Mouse (Mus musculus): Measurements from ENCODE around the gene C1ql3. TPM values are rescaled to one million over a fixed set of nuclear protein-coding genes. Genes with fewer than 3 reads are reported as not detected.

Gene C1ql3
- not detected in 2 replicates for total RNA-seq (2014; fragmentation: Nextera tagmentation)
- not detected in 2 replicates for total RNA-seq (2017)

DNA sequence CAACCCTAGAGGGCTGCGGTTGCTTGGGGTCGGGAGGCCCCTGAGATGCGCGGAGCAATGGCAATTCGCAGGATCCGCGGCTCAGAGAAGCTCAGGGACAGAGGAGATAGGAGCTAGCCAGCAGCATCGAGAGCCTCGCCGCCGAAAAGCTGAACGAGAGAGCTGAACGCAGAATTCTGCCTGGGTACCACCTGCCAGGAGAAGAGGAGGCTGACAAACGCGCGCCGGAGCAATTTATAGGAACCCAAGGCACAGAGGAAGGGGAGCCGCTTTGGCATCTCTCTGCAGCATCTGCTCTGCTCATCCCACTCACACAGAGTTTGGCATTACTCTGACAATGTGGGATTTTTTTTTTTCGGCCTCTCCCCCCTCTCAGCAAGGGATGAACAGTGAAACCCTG is at the start of gene C1ql3:
Gene C1ql3, minus strand, starts transcription at position 335 of the 400 bp plus-strand sequence.
- no peak for ATAC-seq (replicated peaks; ENCODE audit: low FRiP score, low TSS enrichment, poor library complexity, severe bottlenecking)

DNA sequence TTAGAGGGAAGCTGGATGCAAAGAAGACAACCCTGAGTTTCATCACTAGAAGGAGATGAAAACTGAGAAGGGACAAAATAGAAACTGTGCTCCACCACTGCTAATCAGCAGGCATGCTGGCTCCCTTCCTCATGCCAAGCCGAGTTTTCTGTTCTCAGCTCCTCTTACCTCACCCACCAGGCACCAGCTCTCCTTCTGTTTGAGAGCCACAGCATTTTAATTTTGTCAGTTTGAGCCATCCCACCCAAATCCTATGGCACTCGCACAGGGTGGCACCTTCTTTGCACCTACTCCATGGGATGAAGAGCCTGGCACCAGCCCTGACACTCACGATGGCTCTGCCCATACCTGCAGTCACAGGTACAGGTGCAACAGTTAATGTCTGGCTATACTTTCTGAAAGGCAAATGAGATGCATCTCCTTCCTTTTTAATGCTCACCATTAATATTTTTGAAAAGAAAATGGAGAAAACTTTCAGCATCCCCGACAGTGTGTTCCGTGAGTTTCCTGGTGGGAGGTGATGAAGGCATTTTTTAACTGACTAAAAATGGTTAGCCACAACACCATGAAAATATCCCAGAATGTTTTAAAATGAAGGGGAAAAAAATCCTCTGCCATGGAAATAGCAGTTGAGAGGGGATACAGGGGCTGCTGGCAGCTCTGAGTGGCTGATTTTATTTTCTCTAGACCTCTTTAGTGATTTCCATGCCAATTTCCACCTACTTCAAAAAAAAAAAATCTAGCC is 49.0 kb upstream of the C1ql3 start:
- ATAC-seq (replicated peaks; ENCODE audit: low FRiP score, low TSS enrichment, poor library complexity, severe bottlenecking) = no peak

DNA sequence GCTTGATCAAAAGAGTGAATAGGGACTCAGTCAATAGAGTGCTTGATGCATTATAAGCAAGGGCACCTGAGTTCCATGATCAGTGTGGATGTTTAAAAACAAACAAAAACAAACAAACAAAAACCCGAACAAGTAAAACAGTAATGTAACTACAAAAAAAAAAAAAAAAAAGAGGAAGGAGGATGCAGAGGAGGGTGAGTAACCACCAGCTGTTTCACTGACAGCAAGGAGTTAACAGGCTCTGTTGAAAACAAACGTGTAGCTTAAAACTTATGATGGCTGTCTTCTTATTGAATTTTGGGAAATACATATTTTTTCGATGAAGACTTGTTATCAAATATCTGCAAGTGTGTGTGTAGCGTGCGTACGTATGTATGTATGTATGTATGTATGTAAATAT is 37.0 kb upstream of the C1ql3 start:
- no peak for ATAC-seq (replicated peaks; ENCODE audit: low FRiP score, low TSS enrichment, poor library complexity, severe bottlenecking)

DNA sequence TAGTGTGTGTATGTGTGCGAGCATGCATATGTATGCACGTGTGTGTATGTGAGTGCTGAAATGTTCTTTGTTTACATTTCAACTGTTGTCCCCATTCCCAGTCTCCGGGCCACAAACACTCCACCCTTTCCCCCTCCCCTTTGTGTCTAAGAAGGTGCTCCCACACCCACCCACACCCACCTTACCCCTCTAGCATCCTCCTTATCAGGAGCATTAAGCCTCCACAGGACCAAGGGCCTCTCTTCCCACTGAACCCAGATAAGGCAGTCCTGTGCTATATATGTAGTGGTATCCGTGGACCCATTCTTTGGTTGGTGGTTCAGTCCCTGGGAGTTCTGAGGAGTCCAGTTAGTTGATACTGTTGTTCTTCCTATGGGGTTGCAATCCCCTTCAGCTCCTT is 32.9 kb upstream of the C1ql3 start:
- no peak for ATAC-seq (replicated peaks; ENCODE audit: low FRiP score, low TSS enrichment, poor library complexity, severe bottlenecking)

DNA sequence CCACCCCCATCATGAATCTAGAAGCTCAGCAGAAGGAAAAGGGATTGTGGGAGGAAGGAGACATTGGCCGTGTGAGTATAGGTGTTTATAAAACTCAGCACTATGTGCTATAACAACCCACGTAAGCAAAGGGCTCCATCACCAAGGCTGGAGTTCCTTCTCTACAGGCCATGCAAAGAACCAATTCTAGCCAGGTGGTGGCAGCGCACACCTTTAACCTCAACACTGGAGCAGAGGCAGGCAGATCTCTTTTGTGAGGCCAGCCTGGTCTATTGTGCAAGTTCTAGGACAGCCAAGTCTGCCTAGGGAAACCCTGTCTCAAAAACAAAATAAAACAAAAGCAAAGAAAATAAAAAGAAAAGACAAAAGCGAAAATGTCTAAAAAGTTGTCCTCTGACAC is 28.2 kb upstream of the C1ql3 start:
- no peak for ATAC-seq (replicated peaks; ENCODE audit: low FRiP score, low TSS enrichment, poor library complexity, severe bottlenecking)

DNA sequence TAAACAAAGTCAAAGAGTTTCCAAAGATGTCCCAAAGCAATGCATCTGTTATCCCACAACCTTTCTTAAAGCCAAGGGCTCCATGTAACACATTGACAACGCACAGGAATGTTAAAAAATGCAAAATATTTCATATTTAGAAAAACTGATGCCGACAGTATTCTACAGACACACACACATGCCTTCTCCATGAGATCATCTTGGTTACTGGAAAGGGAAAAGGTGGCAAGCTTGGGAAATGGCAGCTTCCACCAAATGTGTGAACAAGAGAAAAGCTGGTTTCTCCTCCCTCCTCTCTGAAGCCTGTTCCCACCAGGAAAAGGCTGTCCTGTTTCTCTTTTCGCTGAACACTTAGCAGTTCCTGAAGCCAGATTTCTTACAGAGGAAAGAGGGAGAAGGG is 27.2 kb upstream of the C1ql3 start:
- ATAC-seq (replicated peaks; ENCODE audit: low FRiP score, low TSS enrichment, poor library complexity, severe bottlenecking) = no peak

DNA sequence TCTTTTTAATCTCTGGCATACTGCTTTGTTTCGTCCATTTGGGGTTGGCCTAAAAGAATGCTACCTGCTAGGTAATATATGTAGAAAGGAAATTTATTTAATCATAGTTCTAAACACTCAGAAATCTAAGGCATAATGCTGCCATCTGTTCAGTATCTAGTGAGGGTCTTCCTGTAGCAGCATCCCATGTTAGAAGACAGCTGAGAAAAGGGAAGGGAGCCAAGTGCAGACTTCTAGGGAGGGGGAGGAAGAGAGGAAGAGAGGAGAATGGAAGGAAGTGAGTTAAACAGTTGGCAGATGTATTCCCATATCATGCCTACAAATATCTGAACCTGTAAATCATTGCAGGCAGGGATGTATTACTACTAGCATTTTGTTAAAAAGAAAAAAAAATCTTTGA is 7.3 kb upstream of the C1ql3 start:
- ATAC-seq (replicated peaks; ENCODE audit: low FRiP score, low TSS enrichment, poor library complexity, severe bottlenecking) = no peak

DNA sequence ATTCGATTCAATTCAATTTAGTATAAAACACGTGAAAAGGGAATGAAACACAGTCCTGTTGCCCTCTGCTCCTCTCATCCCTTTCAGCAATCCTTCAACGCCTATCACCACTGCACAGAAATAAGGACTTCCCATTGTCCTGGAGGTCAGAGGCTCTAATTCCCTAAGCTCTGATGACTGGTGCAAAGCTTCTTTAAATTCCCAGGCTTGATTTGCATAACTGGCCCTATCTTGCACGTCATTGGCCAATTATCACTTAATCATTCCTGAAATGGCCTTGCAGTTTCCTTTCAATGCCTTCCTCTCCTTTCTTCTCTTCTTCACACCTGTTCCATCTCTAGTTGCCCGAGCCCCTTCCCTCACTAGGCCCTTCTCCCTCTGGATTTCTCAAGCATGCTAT is 6.8 kb upstream of the C1ql3 start:
- no peak for ATAC-seq (replicated peaks; ENCODE audit: low FRiP score, low TSS enrichment, poor library complexity, severe bottlenecking)

DNA sequence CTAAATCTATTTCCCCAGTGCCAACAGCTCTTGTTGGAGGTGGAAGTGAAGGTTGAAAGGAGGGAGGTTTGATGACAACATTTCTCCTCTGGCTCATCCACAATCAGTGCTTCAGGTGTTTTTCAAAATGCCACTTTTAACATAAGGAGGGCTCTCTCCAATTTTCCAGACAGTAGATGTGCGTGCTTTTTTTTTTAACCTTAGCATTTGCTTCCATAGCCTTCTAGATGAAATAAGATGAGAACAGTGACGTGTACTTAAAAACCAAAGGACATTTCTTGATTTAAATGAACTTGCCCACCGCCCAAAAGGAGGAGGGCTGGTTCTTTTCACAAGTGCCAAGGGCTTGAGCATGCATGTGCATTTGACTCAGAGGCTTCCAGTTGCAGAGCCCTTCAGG is 367 bp upstream of the C1ql3 start:
- no peak for ATAC-seq (replicated peaks; ENCODE audit: low FRiP score, low TSS enrichment, poor library complexity, severe bottlenecking)

DNA sequence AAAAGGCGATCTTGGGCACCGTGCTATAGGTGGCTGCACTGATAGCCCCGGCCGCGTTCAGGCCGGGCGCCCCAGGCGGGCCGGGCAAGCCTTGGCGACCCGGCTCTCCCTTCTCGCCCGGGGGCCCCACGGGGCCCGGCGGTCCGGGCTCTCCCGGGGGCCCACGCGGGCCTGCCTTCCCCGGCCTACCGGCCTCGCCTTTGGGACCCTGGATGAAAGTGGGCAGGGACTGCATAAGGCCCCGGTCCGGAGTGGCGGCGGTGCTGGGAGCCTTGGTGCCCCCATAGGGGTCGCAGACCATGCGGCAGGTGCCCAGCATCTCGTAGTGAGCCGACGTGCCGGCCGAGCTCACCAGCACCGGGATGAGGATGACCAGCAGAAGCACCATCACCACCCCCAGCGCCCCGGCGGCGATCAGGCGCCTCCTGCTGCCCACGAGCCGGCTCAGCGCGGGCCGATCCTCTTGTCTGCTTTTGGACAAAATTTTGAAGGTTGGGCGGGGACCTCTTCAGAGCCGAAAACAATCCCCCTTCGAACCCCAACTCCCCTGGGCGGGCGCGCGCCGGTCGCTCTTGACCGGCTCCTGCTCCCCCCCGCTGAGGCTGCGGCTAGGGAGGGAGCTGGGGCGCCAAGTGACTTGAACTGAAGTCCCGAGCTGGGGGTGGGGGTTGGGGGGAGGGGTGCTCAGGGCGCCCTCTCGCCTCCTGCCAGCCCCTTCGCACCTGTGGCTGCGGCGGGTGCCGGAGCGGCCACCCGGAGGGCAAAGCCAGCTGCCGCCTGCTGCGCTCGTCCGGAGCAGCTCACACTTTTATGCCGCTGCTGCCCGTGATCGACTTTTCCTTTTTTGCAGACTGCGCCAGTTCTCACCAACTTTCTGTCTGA is 905 bp downstream of the C1ql3 start:
- no peak for ATAC-seq (replicated peaks; ENCODE audit: low FRiP score, low TSS enrichment, poor library complexity, severe bottlenecking)

DNA sequence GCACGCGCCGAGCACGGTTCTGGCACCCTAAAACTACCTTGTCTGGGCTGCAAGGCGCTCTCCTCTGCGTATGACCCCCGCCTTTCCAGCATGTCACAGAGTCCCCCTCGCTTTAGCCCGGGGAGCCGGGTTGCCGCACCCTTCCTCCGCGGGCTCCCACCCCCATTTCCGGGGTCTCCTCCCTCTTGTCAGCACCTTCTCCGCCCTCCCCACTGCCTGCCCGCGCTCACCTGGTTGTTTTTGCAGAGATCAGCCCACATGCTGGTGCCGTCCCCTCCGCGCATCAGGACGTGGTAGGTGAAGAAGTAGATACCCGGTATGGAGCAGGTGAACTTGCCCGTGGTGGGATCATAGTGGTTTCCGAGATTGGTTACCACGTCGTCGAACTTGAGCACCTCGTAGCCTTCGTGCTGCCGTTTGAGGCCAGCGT is 1.6 kb downstream of the C1ql3 start:
- ATAC-seq (replicated peaks; ENCODE audit: low FRiP score, low TSS enrichment, poor library complexity, severe bottlenecking) = 0 out of 2 replicates have a peak, but pooled peaks have one; percentile 18

DNA sequence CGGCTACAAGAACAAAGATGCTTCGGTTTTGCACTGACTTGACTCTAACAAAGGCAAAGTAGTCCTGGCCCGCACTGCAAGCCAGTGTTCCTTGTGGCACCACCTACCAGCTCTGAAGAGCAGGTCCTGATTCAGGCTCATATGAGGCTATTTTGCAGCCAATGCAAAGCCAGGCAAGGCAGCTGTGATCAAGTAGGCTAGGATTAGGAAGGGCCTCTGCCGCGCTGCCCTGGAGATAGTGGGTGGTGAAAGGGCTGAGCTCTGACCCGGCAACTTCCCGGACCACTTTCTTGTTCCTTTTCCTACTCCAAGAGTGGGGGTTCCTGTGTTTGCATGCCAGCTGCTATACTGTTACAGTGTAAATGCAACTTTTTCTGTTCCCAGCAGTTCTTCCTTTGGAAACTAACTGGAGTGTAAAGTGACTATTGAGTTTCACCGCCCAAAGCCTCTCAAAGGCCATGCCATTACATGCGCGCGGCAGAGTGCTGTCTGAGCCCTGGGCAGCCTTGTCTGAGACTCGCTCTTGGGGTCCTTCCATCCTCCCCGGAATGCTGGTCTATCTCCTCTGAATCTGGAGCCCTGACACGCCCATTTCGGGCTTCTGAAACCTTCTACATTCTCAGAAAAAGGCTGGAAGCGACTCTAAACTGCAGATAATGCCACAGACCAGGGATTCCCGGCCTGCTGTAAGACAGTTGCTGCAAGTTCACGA is 2.2 kb downstream of the C1ql3 start:
- no peak for ATAC-seq (replicated peaks; ENCODE audit: low FRiP score, low TSS enrichment, poor library complexity, severe bottlenecking)

DNA sequence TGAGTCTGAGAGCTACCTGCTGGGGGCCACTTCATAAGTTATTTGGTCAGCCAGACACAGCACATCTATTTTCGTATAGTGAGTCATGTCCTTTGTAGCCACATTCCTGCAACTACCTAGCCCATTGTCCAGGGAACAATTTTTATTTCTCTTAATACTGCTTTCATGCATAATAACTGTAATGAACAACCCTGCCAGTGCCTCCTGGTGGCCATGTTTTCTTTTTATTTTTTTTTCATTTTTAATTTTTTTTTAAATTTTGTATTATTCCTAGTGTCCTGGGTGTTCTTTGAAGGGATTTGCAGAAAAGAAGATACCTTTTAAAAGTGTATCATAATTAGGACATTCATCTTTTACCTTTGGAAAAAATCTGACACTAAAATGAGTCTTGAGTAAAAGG is 3.2 kb downstream of the C1ql3 start:
- ATAC-seq (replicated peaks; ENCODE audit: low FRiP score, low TSS enrichment, poor library complexity, severe bottlenecking) = no peak

DNA sequence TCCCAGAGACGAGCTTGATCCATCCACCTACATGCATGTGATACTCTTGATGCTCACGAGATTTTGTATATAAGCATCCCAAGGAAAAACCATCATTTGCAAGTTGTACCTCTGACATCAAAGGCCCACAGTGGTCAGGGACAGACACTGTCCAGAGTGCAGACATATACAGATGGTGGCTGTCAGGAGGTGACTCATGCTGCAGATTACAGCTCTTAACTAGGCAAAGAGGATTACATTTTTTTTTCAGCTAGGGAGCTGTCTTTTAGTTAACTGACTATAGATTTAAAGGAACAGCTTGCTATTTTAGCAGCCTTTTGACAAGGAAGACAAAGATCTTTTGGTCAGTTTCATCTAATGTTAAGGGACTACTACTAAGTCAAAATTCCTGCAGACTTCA is 11.6 kb downstream of the C1ql3 start:
- no peak for ATAC-seq (replicated peaks; ENCODE audit: low FRiP score, low TSS enrichment, poor library complexity, severe bottlenecking)

DNA sequence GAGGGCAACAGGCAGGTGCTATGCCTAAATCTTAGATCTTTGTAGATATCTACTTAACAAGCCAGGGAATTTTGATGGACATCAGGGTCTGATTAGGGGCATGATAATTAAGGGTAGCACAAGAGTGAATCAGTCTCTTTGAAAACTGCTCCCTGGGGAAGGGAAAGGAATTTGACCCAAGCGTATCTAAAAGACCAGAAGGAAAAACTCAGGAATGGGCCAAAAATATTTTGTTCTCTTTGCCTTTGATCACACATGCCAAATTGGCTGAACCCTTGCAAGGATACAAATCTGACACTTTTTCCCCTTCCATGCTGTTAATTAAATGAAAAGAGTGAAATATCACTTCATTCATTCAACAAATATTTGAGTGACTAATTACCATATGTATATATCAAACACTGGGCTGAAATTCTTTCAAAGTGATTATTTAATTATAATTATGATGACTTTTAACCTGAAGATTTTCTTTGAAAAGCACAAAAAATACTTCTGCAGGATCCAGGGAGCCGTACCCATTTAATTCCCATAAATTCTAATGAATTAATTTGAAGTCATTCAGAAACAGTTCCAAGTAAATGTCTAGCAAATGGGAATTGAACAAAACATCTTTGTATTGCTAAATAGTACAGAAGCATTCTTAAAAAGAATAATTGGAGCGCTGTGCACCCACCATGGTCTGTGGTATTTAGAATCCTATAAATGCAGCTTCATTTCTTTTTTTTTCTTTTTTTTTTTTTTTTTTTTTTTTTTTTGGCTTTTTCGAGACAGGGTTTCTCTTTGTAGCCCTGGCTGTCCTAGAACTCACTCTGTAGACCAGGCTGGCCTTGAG is 26.5 kb downstream of the C1ql3 start:
- ATAC-seq (replicated peaks; ENCODE audit: low FRiP score, low TSS enrichment, poor library complexity, severe bottlenecking) = no peak

DNA sequence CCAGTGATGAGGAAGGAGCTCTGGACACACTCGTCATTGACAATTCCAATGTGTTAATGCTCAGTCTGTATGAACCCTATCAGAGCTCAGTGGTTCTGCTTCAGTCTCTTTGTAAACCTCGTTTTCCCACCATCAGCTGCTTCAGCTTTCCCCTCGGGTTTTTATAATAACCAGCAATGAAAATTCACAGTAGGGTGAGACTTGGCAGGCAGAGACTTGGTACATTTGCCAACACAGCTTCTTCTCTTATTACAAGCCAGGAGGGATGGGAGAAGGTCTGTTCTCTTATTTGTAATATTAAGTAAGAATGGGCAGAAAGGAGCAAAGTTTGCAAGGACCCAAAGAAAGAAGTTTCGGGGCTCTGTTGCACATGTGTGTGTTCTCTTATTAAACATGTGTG is 32.8 kb downstream of the C1ql3 start:
- ATAC-seq (replicated peaks; ENCODE audit: low FRiP score, low TSS enrichment, poor library complexity, severe bottlenecking) = no peak

DNA sequence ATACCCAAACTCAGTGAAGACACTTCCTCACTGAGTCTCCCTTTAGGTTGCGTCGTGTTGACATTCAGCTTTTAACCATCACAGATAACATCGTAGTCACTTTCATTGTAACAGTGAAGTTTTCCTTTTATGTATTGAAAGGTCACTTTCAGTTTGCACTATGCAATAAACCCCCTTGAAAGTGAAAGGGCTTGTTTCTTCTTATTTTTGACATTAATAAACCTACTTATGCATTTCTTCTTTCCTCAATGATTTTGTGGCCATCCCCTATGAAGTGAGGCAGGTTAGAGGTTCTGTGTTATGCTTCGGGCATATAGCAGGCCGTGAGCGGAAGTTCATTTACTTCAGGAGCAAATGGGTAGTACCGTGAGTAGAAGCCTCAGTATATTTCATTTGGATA is 34.2 kb downstream of the C1ql3 start:
- no peak for ATAC-seq (replicated peaks; ENCODE audit: low FRiP score, low TSS enrichment, poor library complexity, severe bottlenecking)

DNA sequence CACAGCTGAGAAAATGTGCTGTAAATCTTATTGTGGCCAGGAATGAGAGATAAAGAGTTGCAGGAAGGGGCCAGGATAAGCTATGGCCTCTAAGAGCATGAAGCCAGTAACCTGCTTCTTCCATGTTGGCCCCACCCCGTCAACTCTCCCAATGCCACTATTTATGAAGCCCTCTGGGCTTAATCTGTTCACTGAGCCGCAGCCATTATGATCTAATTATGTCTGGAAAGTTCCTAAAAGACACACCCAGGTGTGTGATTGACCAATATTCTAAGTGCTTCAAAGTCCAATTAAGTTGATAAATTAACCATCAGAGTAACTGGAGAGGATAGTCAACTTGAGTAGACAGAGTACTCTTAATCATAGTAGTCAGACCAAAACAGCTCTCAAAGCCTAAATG is 37.9 kb downstream of the C1ql3 start:
- no peak for ATAC-seq (replicated peaks; ENCODE audit: low FRiP score, low TSS enrichment, poor library complexity, severe bottlenecking)

DNA sequence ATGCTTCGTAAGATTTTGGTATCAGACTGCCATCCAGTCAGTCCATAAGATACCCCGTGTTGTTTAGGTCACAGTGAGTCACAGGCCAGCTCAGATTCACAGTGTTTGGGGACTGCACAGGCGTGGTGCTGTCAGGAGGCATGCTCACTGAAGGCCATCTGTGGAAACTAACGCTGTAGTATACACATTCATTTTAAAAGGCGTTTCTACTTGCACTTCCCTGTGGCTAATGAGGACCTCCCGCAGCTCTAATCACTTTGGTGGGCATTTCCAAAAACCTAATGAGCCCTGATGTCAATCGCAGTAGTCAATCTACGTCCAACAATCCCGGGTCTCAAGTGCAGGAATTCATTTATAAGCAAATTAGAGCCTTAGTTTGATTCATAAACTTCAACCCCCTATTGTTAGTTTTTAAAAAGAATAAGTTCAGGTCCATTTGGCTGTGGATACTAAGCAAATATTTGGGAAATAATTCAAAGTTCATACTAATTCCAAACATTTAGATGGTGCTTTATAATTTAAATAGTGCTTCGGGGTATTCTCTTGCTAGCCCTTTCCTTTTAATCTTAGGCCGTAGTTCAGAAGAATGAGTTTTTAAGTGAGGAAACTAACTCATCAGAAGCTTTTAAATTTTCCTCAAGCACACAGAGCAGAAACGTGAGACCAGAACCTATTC is 41.4 kb downstream of the C1ql3 start:
- no peak for ATAC-seq (replicated peaks; ENCODE audit: low FRiP score, low TSS enrichment, poor library complexity, severe bottlenecking)
